Mouse (Mus musculus): ENCODE data around the gene BC028528. TPM values are rescaled to one million over a fixed set of nuclear protein-coding genes. Genes with fewer than 3 reads are reported as not detected.

BC028528 gene
- polyA plus RNA-seq (2014; fragmentation: Nextera tagmentation; extraction: Ambion mirVana): 8.5 and 8.9 TPM in 2 replicates

- H3K4me1 ChIP-seq (ENCODE audit: control insufficient read depth, insufficient read depth, low read length): peaks cover 12% of the 10 kb centered on the region
- H3K4me2 ChIP-seq: no peak within 1 kb of the TSS
- H3K36me3 ChIP-seq (ENCODE audit: control insufficient read depth, insufficient read depth, low read length): no peaks in the 10 kb centered on the region
- no peaks in the 10 kb centered on the region for H3K27me3 ChIP-seq (ENCODE audit: control insufficient read depth, insufficient read depth, low read length)
- peak within 1 kb of the TSS; percentile 36; the same call in 1 of the 2 replicates for H3K9ac ChIP-seq (ENCODE audit: low read length)
- DNase-seq (ENCODE audit: low spot score, missing footprints): peak; percentile 85
- H3K4me3 ChIP-seq (ENCODE audit: low read depth, low read length): no peak within 1 kb of the TSS
- whole genome bisulfite sequencing: 27% methylated on average over 12 of the region's 12 CpGs
- no peaks in the 10 kb centered on the region for H3K9me3 ChIP-seq (ENCODE audit: control insufficient read depth, low read length)
- H3K27ac ChIP-seq (ENCODE audit: low read depth, low read length): no peak within 1 kb of the TSS; the same call in 1 of the 2 replicates
- ATAC-seq (ENCODE audit: low FRiP score): no peak
These were observed at the start of gene BC028528 for GRCm38 (mm10) chr3:95891211-95892065. BC028528 (minus strand) TSS chr3:95892005.

GRCm38 (mm10) chr3:95938835-95939234, 47.0 kb upstream of the BC028528 start:
- DNase-seq (ENCODE audit: low spot score, missing footprints) (no peak), ATAC-seq (ENCODE audit: low FRiP score) (no peak)
- no peak overlapping the region for H3K9ac ChIP-seq (ENCODE audit: low read length)
- H3K27me3 ChIP-seq (ENCODE audit: control insufficient read depth, insufficient read depth, low read length): no peaks in the 10 kb centered on the region
- H3K9me3 ChIP-seq (ENCODE audit: control insufficient read depth, low read length): no peaks in the 10 kb centered on the region
- WGBS: 92% methylated on average over 15 of the region's 15 CpGs
- peaks cover 57% of the 10 kb centered on the region for H3K36me3 ChIP-seq (ENCODE audit: control insufficient read depth, insufficient read depth, low read length)
- no peaks in the 10 kb centered on the region for H3K4me1 ChIP-seq (ENCODE audit: control insufficient read depth, insufficient read depth, low read length)
- no peak overlapping the region for H3K4me2 ChIP-seq
- H3K4me3 ChIP-seq (ENCODE audit: low read depth, low read length): no peak overlapping the region
- no peak overlapping the region for H3K27ac ChIP-seq (ENCODE audit: low read depth, low read length)

- Histone ChIP-seq H3K4me2 (no peak overlapping the region), H3K9ac (ENCODE audit: low read length) (no peak overlapping the region), H3K36me3 (ENCODE audit: control insufficient read depth, insufficient read depth, low read length) (peaks cover 63% of the 10 kb centered on the region), H3K27ac (ENCODE audit: low read depth, low read length) (no peak overlapping the region), H3K9me3 (ENCODE audit: control insufficient read depth, low read length) (no peaks in the 10 kb centered on the region), H3K4me1 (ENCODE audit: control insufficient read depth, insufficient read depth, low read length) (no peaks in the 10 kb centered on the region), H3K4me3 (ENCODE audit: low read depth, low read length) (no peak overlapping the region), H3K27me3 (ENCODE audit: control insufficient read depth, insufficient read depth, low read length) (no peaks in the 10 kb centered on the region)
- DNase-seq (ENCODE audit: low spot score, missing footprints) (no peak), ATAC-seq (ENCODE audit: low FRiP score) (no peak)
- WGBS: 96% methylated on average over 8 of the region's 8 CpGs
These were observed 46.4 kb upstream of the BC028528 start for GRCm38 (mm10) chr3:95938217-95938616.

GRCm38 (mm10) chr3:95934448-95934847, 42.6 kb upstream of the BC028528 start:
- H3K9ac ChIP-seq (ENCODE audit: low read length): no peak overlapping the region
- H3K9me3 ChIP-seq (ENCODE audit: control insufficient read depth, low read length): no peaks in the 10 kb centered on the region
- DNase-seq (ENCODE audit: low spot score, missing footprints): no peak
- H3K4me3 ChIP-seq (ENCODE audit: low read depth, low read length): no peak overlapping the region
- H3K4me1 ChIP-seq (ENCODE audit: control insufficient read depth, insufficient read depth, low read length): peaks cover 7% of the 10 kb centered on the region; the same call in 1 of the 2 replicates
- H3K36me3 ChIP-seq (ENCODE audit: control insufficient read depth, insufficient read depth, low read length): peaks cover 44% of the 10 kb centered on the region
- WGBS: 97% methylated on average over 1 of the region's 1 CpGs
- no peak overlapping the region for H3K27ac ChIP-seq (ENCODE audit: low read depth, low read length)
- ATAC-seq (ENCODE audit: low FRiP score): no peak
- no peak overlapping the region for H3K4me2 ChIP-seq
- H3K27me3 ChIP-seq (ENCODE audit: control insufficient read depth, insufficient read depth, low read length): no peaks in the 10 kb centered on the region

- no peak overlapping the region for H3K4me3 ChIP-seq (ENCODE audit: low read depth, low read length)
- no peak overlapping the region for H3K4me2 ChIP-seq
- peaks cover 33% of the 10 kb centered on the region for H3K36me3 ChIP-seq (ENCODE audit: control insufficient read depth, insufficient read depth, low read length)
- H3K9me3 ChIP-seq (ENCODE audit: control insufficient read depth, low read length): no peaks in the 10 kb centered on the region
- no peaks in the 10 kb centered on the region for H3K27me3 ChIP-seq (ENCODE audit: control insufficient read depth, insufficient read depth, low read length)
- ATAC-seq (ENCODE audit: low FRiP score) (no peak), DNase-seq (ENCODE audit: low spot score, missing footprints) (no peak)
- WGBS: 95% methylated on average over 7 of the region's 7 CpGs
- H3K27ac ChIP-seq (ENCODE audit: low read depth, low read length): no peak overlapping the region
- H3K4me1 ChIP-seq (ENCODE audit: control insufficient read depth, insufficient read depth, low read length): peaks cover 7% of the 10 kb centered on the region; the same call in 1 of the 2 replicates
- no peak overlapping the region for H3K9ac ChIP-seq (ENCODE audit: low read length)
These were observed 41.4 kb upstream of the BC028528 start for GRCm38 (mm10) chr3:95933111-95933750.

GRCm38 (mm10) chr3:95932566-95932965, 40.8 kb upstream of the BC028528 start:
- 91% methylated on average over 7 of the region's 7 CpGs for WGBS
- no peak overlapping the region for H3K9ac ChIP-seq (ENCODE audit: low read length)
- H3K4me1 ChIP-seq (ENCODE audit: control insufficient read depth, insufficient read depth, low read length): peaks cover 7% of the 10 kb centered on the region; the same call in 1 of the 2 replicates
- H3K36me3 ChIP-seq (ENCODE audit: control insufficient read depth, insufficient read depth, low read length): peaks cover 26% of the 10 kb centered on the region
- H3K9me3 ChIP-seq (ENCODE audit: control insufficient read depth, low read length): no peaks in the 10 kb centered on the region
- no peak overlapping the region for H3K27ac ChIP-seq (ENCODE audit: low read depth, low read length)
- no peak overlapping the region for H3K4me3 ChIP-seq (ENCODE audit: low read depth, low read length)
- H3K4me2 ChIP-seq: no peak overlapping the region
- DNase-seq (ENCODE audit: low spot score, missing footprints) (no peak), ATAC-seq (ENCODE audit: low FRiP score) (no peak)
- no peaks in the 10 kb centered on the region for H3K27me3 ChIP-seq (ENCODE audit: control insufficient read depth, insufficient read depth, low read length)

- H3K9ac ChIP-seq (ENCODE audit: low read length): no peak overlapping the region
- H3K36me3 ChIP-seq (ENCODE audit: control insufficient read depth, insufficient read depth, low read length): peaks cover 22% of the 10 kb centered on the region
- H3K27ac ChIP-seq (ENCODE audit: low read depth, low read length): no peak overlapping the region
- no peaks in the 10 kb centered on the region for H3K27me3 ChIP-seq (ENCODE audit: control insufficient read depth, insufficient read depth, low read length)
- no peak overlapping the region for H3K4me2 ChIP-seq
- H3K9me3 ChIP-seq (ENCODE audit: control insufficient read depth, low read length): no peaks in the 10 kb centered on the region
- no peak for ATAC-seq (ENCODE audit: low FRiP score)
- H3K4me1 ChIP-seq (ENCODE audit: control insufficient read depth, insufficient read depth, low read length): peaks cover 7% of the 10 kb centered on the region; the same call in 1 of the 2 replicates
- no peak for DNase-seq (ENCODE audit: low spot score, missing footprints)
- WGBS: 59% methylated on average over 1 of the region's 1 CpGs
- H3K4me3 ChIP-seq (ENCODE audit: low read depth, low read length): no peak overlapping the region
These were observed 40.4 kb upstream of the BC028528 start for GRCm38 (mm10) chr3:95932157-95932556.

- WGBS: 89% methylated on average over 1 of the region's 1 CpGs
- Histone ChIP-seq H3K9me3 (ENCODE audit: control insufficient read depth, low read length) (no peaks in the 10 kb centered on the region), H3K4me1 (ENCODE audit: control insufficient read depth, insufficient read depth, low read length) (peaks cover 7% of the 10 kb centered on the region; the same call in 1 of the 2 replicates), H3K4me2 (no peak overlapping the region; the same call in 1 of the 2 replicates), H3K4me3 (ENCODE audit: low read depth, low read length) (no peak overlapping the region), H3K9ac (ENCODE audit: low read length) (0 out of 2 replicates have a peak overlapping the region, but pooled peaks have one; percentile 1), H3K27me3 (ENCODE audit: control insufficient read depth, insufficient read depth, low read length) (no peaks in the 10 kb centered on the region), H3K36me3 (ENCODE audit: control insufficient read depth, insufficient read depth, low read length) (peaks cover 17% of the 10 kb centered on the region), H3K27ac (ENCODE audit: low read depth, low read length) (no peak overlapping the region)
- ATAC-seq (ENCODE audit: low FRiP score): no peak
- no peak for DNase-seq (ENCODE audit: low spot score, missing footprints)
These were observed 39.7 kb upstream of the BC028528 start for GRCm38 (mm10) chr3:95931471-95931870.

GRCm38 (mm10) chr3:95930471-95930789, 38.6 kb upstream of the BC028528 start:
- peaks cover 7% of the 10 kb centered on the region; the same call in 1 of the 2 replicates for H3K4me1 ChIP-seq (ENCODE audit: control insufficient read depth, insufficient read depth, low read length)
- WGBS: 6% methylated on average over 5 of the region's 5 CpGs
- H3K9me3 ChIP-seq (ENCODE audit: control insufficient read depth, low read length): no peaks in the 10 kb centered on the region
- H3K27me3 ChIP-seq (ENCODE audit: control insufficient read depth, insufficient read depth, low read length): no peaks in the 10 kb centered on the region
- no peak for DNase-seq (ENCODE audit: low spot score, missing footprints)
- H3K4me2 ChIP-seq: peak overlapping the region; percentile 55
- H3K4me3 ChIP-seq (ENCODE audit: low read depth, low read length): peak overlapping the region; percentile 97
- no peak for ATAC-seq (ENCODE audit: low FRiP score)
- peak overlapping the region; percentile 96 for H3K9ac ChIP-seq (ENCODE audit: low read length)
- peaks cover 15% of the 10 kb centered on the region for H3K36me3 ChIP-seq (ENCODE audit: control insufficient read depth, insufficient read depth, low read length)
- H3K27ac ChIP-seq (ENCODE audit: low read depth, low read length): peak overlapping the region; percentile 72

All from midbrain, embryonic 11.5 days (tissue).